Mouse (Mus musculus) kidney, embryonic 15.5 days (tissue): ENCODE measurements at regions not wholly inside any gene's neighbourhood (a gene's known extent, or its start where the extent isn't known, plus 50 kb on each side); places are given as distances from the start of the nearest gene placed in this dataset.
A peak's percentile ranks its signal among the peaks of the same experiment; 100 is the strongest.

ENCODE experiments used
- ATAC-seq: fragments of 200-750 bp; cut with Nextera tagmentation; replicated peaks from 2 replicates; pipeline ENCODE4 v1.8.0; 2017; ENCODE audit warnings: moderate TSS enrichment; ENCODE audit not compliant: low FRiP score
- H3K27ac ChIP-seq: fragments of 300-500 bp; sonication (generic); 2 replicates; pipeline ENCODE4 v1.5.1; 2015; ENCODE audit warnings: mild to moderate bottlenecking, inconsistent platforms
- H3K27me3 ChIP-seq: fragments of 300-500 bp; sonication (generic); 2 replicates; pipeline ENCODE4 v1.6.1; 2015; ENCODE audit warnings: inconsistent platforms
- H3K36me3 ChIP-seq: fragments of 300-500 bp; sonication (generic); 2 replicates; pipeline ENCODE4 v1.6.1; 2015; ENCODE audit warnings: inconsistent platforms
- H3K4me1 ChIP-seq: fragments of 300-500 bp; sonication (generic); 2 replicates; pipeline ENCODE4 v1.6.1; 2015; ENCODE audit warnings: inconsistent platforms
- H3K4me2 ChIP-seq: fragments of 300-500 bp; sonication (generic); 2 replicates; pipeline ENCODE4 v1.6.1; 2015; ENCODE audit warnings: moderate library complexity, mild to moderate bottlenecking, inconsistent platforms
- H3K4me3 ChIP-seq: fragments of 300-500 bp; sonication (generic); replicated peaks from 2 replicates; pipeline ENCODE4 v1.5.1; 2015; ENCODE audit warnings: mild to moderate bottlenecking, inconsistent platforms
- H3K9ac ChIP-seq: fragments of 300-500 bp; sonication (generic); 2 replicates; pipeline ENCODE4 v1.6.1; 2015; ENCODE audit warnings: mild to moderate bottlenecking, inconsistent platforms
- H3K9me3 ChIP-seq: fragments of 300-500 bp; sonication (generic); replicated peaks from 2 replicates; pipeline ENCODE4 v1.6.1; 2016; ENCODE audit warnings: inconsistent platforms
- WGBS: fragments of 180-500 bp; shearing (Covaris S2); methylation state at CpG from one replicate; pipeline ENCODE4 v1.1.7; 2015; ENCODE audit warnings: mixed read lengths; 5-methylcytosine and 5-hydroxymethylcytosine counted together

GRCm38 (mm10) chr3:62823892-62824291 is 219.0 kb upstream of the Gpr149 start:
- no peak overlapping the region for H3K4me2 ChIP-seq
- no peaks in the 10 kb centered on the region for H3K27me3 ChIP-seq
- no peak overlapping the region for H3K27ac ChIP-seq
- WGBS = 88% methylated on average over 3 of the region's 3 CpGs
- no peak overlapping the region for H3K4me3 ChIP-seq
- H3K9me3 ChIP-seq = no peaks in the 10 kb centered on the region
- no peak overlapping the region for H3K9ac ChIP-seq
- ATAC-seq = no peak
- no peaks in the 10 kb centered on the region for H3K4me1 ChIP-seq
- H3K36me3 ChIP-seq = no peaks in the 10 kb centered on the region

GRCm38 (mm10) chr3:62801044-62801443 is 196.1 kb upstream of the Gpr149 start:
- H3K9me3 ChIP-seq = no peaks in the 10 kb centered on the region
- H3K9ac ChIP-seq = no peak overlapping the region
- 45% methylated on average over 2 of the region's 2 CpGs for WGBS
- H3K4me1 ChIP-seq = no peaks in the 10 kb centered on the region
- no peak overlapping the region for H3K27ac ChIP-seq
- no peaks in the 10 kb centered on the region for H3K27me3 ChIP-seq
- H3K36me3 ChIP-seq = no peaks in the 10 kb centered on the region
- no peak overlapping the region for H3K4me3 ChIP-seq
- H3K4me2 ChIP-seq = no peak overlapping the region
- peak; percentile 89 for ATAC-seq

- Histone ChIP-seq H3K4me3 (no peak overlapping the region), H3K9me3 (no peaks in the 10 kb centered on the region), H3K4me2 (no peak overlapping the region), H3K36me3 (no peaks in the 10 kb centered on the region), H3K27ac (no peak overlapping the region), H3K9ac (no peak overlapping the region), H3K4me1 (no peaks in the 10 kb centered on the region), H3K27me3 (no peaks in the 10 kb centered on the region)
- WGBS = 40% methylated on average over 2 of the region's 2 CpGs
- no peak for ATAC-seq
These were observed 181.3 kb upstream of the Gpr149 start for GRCm38 (mm10) chr3:62786233-62786632.
